ENCODE assay signal across 8 mouse cellular contexts in genomic region chr15:63340322-63341060, GRCm38 (mm10).
DNase-seq lines count a peak whose midpoint lies in the region; ATAC-seq and TF ChIP-seq lines count a peak whose summit lies in the region.

No protein-coding gene starts in this region.

- H3K79me2 ChIP-seq in liver, adult 2 months (ENCODE audit: control insufficient read depth, insufficient read depth, low read length): no peaks in the 10 kb centered on the region

- TF ChIP-seq POLR2A in liver, adult 2 months (IDR thresholded peaks at IDR 0.05; ENCODE audit: extremely low read depth, insufficient read depth, low read length): no peak

- ATAC-seq in liver, embryonic 11.5 days (replicated peaks; ENCODE audit: low FRiP score): no peak
- peak; percentile 94 for ATAC-seq in kidney, embryonic 15.5 days (replicated peaks; ENCODE audit: low FRiP score)

- peak; percentile 68 for DNase-seq in liver, adult 2 months (ENCODE audit: extremely low read depth, low read depth, low spot score)
- no peak for DNase-seq in liver, embryonic 11.5 days (ENCODE audit: low spot score)
- DNase-seq in embryonic facial prominence, embryonic 10.5 days (ENCODE audit: low spot score): peak; percentile 79
- peak; percentile 74 to 75 for DNase-seq in heart, adult 9 months (ENCODE audit: low spot score in 2 of 2)
- DNase-seq in lung, postnatal 14 days: peak; percentile 57
- DNase-seq in thymus, adult 18-20 months: peak; percentile 16 to 32
- DNase-seq in c-Kit-positive CD71-positive TER-119-positive erythroid progenitor cells, embryonic 14.5 days (ENCODE audit: low spot score): no peak

- H3K9ac ChIP-seq in liver, adult 2 months (ENCODE audit: low read depth, low read length): no peak overlapping the region
- H3K9ac ChIP-seq in liver, embryonic 11.5 days (ENCODE audit: low read depth, low read length): no peak overlapping the region
- H3K9ac ChIP-seq in kidney, embryonic 15.5 days: no peak overlapping the region

- 11% methylated on average over 6 of the region's 6 CpGs for WGBS in liver, adult 2 months
- 23% methylated on average over 6 of the region's 6 CpGs for WGBS in liver, embryonic 11.5 days
- WGBS in embryonic facial prominence, embryonic 10.5 days: 20% methylated on average over 6 of the region's 6 CpGs
- WGBS in kidney, embryonic 15.5 days: 19% methylated on average over 6 of the region's 6 CpGs

- 0 out of 2 replicates have a peak, but pooled peaks have one; percentile 17 for TF ChIP-seq CTCF in liver, adult 2 months (IDR thresholded peaks at IDR 0.05; ENCODE audit: low read depth, low read length)

- no peaks in the 10 kb centered on the region for H3K36me3 ChIP-seq in liver, adult 2 months (ENCODE audit: control insufficient read depth, insufficient read depth, low read length)
- H3K36me3 ChIP-seq in liver, embryonic 11.5 days (ENCODE audit: control insufficient read depth, insufficient read depth, low read length): no peaks in the 10 kb centered on the region
- H3K36me3 ChIP-seq in embryonic facial prominence, embryonic 10.5 days (replicated peaks): no peaks in the 10 kb centered on the region
- H3K36me3 ChIP-seq in kidney, embryonic 15.5 days: no peaks in the 10 kb centered on the region

- H3K4me1 ChIP-seq in liver, adult 2 months (ENCODE audit: control insufficient read depth, insufficient read depth, low read length): peaks cover 4% of the 10 kb centered on the region; the same call in 1 of the 2 replicates
- H3K4me1 ChIP-seq in liver, embryonic 11.5 days (replicated peaks; ENCODE audit: control insufficient read depth, insufficient read depth, low read length): 0 out of 2 replicates have a peak, but pooled peaks cover 5% of the 10 kb centered on the region
- H3K4me1 ChIP-seq in embryonic facial prominence, embryonic 10.5 days: peaks cover 18% of the 10 kb centered on the region
- peaks cover 7% of the 10 kb centered on the region; the same call in 1 of the 2 replicates for H3K4me1 ChIP-seq in kidney, embryonic 15.5 days

- no peak overlapping the region for H3K4me3 ChIP-seq in liver, adult 2 months (ENCODE audit: insufficient read depth, low read depth, low read length)
- no peak overlapping the region for H3K4me3 ChIP-seq in liver, embryonic 11.5 days (ENCODE audit: low read depth, low read length)
- no peak overlapping the region for H3K4me3 ChIP-seq in embryonic facial prominence, embryonic 10.5 days
- no peak overlapping the region for H3K4me3 ChIP-seq in kidney, embryonic 15.5 days (replicated peaks)

- H3K27me3 ChIP-seq in liver, adult 2 months (ENCODE audit: control insufficient read depth, insufficient read depth, low read length): no peaks in the 10 kb centered on the region
- no peaks in the 10 kb centered on the region for H3K27me3 ChIP-seq in liver, embryonic 11.5 days (replicated peaks; ENCODE audit: control insufficient read depth, insufficient read depth, low read length)
- no peaks in the 10 kb centered on the region for H3K27me3 ChIP-seq in embryonic facial prominence, embryonic 10.5 days (replicated peaks; ENCODE audit: low read depth, poor library complexity, severe bottlenecking)
- H3K27me3 ChIP-seq in kidney, embryonic 15.5 days: no peaks in the 10 kb centered on the region

- H3K4me2 ChIP-seq in liver, embryonic 11.5 days: no peak overlapping the region
- H3K4me2 ChIP-seq in kidney, embryonic 15.5 days: no peak overlapping the region

- no peaks in the 10 kb centered on the region for H3K9me3 ChIP-seq in liver, embryonic 11.5 days (ENCODE audit: control insufficient read depth, low read length)
- no peaks in the 10 kb centered on the region for H3K9me3 ChIP-seq in embryonic facial prominence, embryonic 10.5 days
- no peaks in the 10 kb centered on the region for H3K9me3 ChIP-seq in kidney, embryonic 15.5 days (replicated peaks)

- H3K27ac ChIP-seq in liver, adult 2 months (replicated peaks; ENCODE audit: insufficient read depth, low read depth, low read length): no peak overlapping the region
- no peak overlapping the region for H3K27ac ChIP-seq in liver, embryonic 11.5 days (ENCODE audit: low read depth, low read length)
- peak overlapping the region; percentile 69 for H3K27ac ChIP-seq in embryonic facial prominence, embryonic 10.5 days (replicated peaks)
- H3K27ac ChIP-seq in kidney, embryonic 15.5 days: 0 out of 2 replicates have a peak overlapping the region, but pooled peaks have one; percentile 4

Comparison
In these comparisons a context has a peak if more than half of its experiments do, and no peak if none do; other contexts are left out.
1. DNase-seq: peak in liver, adult 2 months (single experiment), embryonic facial prominence, embryonic 10.5 days (single experiment), heart, adult 9 months (2 of 2), lung, postnatal 14 days (single experiment) and thymus, adult 18-20 months (2 of 2); none in liver, embryonic 11.5 days (single experiment) and c-Kit-positive CD71-positive TER-119-positive erythroid progenitor cells, embryonic 14.5 days (single experiment).
2. H3K27ac ChIP-seq: peak in embryonic facial prominence, embryonic 10.5 days (single experiment) and kidney, embryonic 15.5 days (single experiment); none in liver, adult 2 months (single experiment) and liver, embryonic 11.5 days (single experiment).